Mouse (Mus musculus) E14TG2a.4 (cell line): Measurements from ENCODE around the gene Tes.

Source experiments
- CTCF ChIP-seq: conservative IDR thresholded peaks from 2 replicates; pipeline ENCODE4 v1.5.1; 2014; ENCODE audit warnings: low read length
- NANOG ChIP-seq: IDR thresholded peaks from 2 replicates; pipeline ENCODE4 v1.6.1; 2014; ENCODE audit warnings: borderline replicate concordance, low read length, mixed read lengths
- POU5F1 ChIP-seq: IDR thresholded peaks from 2 replicates; pipeline ENCODE4 v1.6.1; 2014; ENCODE audit warnings: low read length, borderline replicate concordance

DNA sequence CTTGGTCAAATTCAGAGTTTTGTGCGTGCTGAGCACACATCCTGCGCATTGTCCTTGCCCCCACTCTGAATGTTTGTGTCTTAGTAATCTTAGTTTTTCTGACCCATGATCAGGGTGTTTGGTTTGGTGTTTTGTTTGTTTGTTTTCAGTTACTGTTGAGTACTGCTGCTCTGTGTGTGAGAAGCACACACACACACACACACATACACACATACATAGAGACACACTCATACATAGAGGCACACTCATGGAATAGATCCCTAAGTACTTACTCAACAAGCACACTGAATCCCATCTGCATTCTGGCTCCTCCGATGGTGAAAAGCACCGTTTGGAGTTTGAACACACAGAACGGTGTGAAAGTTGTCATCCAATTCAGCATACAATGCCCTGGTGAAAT, 41.5 kb downstream of the Tes start:
- TF ChIP-seq CTCF = no peak
- no peak for TF ChIP-seq POU5F1
- TF ChIP-seq NANOG = no peak
